Mouse (Mus musculus) liver, embryonic 15.5 days (tissue): ENCODE measurements at regions not wholly inside any gene's neighbourhood (a gene's known extent, or its start where the extent isn't known, plus 50 kb on each side); places are given as distances from the start of the nearest gene placed in this dataset.

ENCODE experiments used
- ATAC-seq: fragments of 200-750 bp; cut with Nextera tagmentation; 2 replicates; pipeline ENCODE4 v1.8.0; 2017; ENCODE audit warnings: moderate number of reproducible peaks, mild to moderate bottlenecking, moderate library complexity; ENCODE audit not compliant: insufficient read depth
- H3K27ac ChIP-seq: fragments of 300-500 bp; sonication (generic); replicated peaks from 2 replicates; pipeline ENCODE4 v1.5.1; 2015; ENCODE audit warnings: mild to moderate bottlenecking, inconsistent platforms
- H3K27me3 ChIP-seq: fragments of 300-500 bp; sonication (generic); 2 replicates; pipeline ENCODE4 v1.6.1; 2015; ENCODE audit warnings: mild to moderate bottlenecking, inconsistent platforms
- H3K36me3 ChIP-seq: fragments of 300-500 bp; sonication (generic); replicated peaks from 2 replicates; pipeline ENCODE4 v1.6.1; 2015; ENCODE audit warnings: moderate library complexity, mild to moderate bottlenecking, inconsistent platforms
- H3K4me1 ChIP-seq: fragments of 300-500 bp; sonication (generic); replicated peaks from 2 replicates; pipeline ENCODE4 v1.6.1; 2015; ENCODE audit warnings: inconsistent platforms
- H3K4me2 ChIP-seq: fragments of 300-500 bp; sonication (generic); 2 replicates; pipeline ENCODE4 v1.6.1; 2015; ENCODE audit warnings: moderate library complexity, mild to moderate bottlenecking, inconsistent platforms
- H3K4me3 ChIP-seq: fragments of 300-500 bp; sonication (generic); replicated peaks from 2 replicates; pipeline ENCODE4 v1.5.1; 2015; ENCODE audit warnings: mild to moderate bottlenecking, inconsistent platforms
- H3K9ac ChIP-seq: fragments of 300-500 bp; sonication (generic); 2 replicates; pipeline ENCODE4 v1.6.1; 2015; ENCODE audit warnings: moderate library complexity, mild to moderate bottlenecking, inconsistent platforms
- H3K9me3 ChIP-seq: fragments of 300-500 bp; sonication (generic); replicated peaks from 2 replicates; pipeline ENCODE4 v1.6.1; 2016; ENCODE audit warnings: inconsistent platforms
- WGBS: fragments of 180-500 bp; shearing (Covaris S2); methylation state at CpG from one replicate; pipeline ENCODE4 v1.1.7; 2015; ENCODE audit warnings: mixed read lengths; ENCODE audit not compliant: insufficient replicate concordance; 5-methylcytosine and 5-hydroxymethylcytosine counted together

- H3K9ac ChIP-seq: no peak overlapping the region
- peaks cover 12% of the 10 kb centered on the region; the same call in 1 of the 2 replicates for H3K4me1 ChIP-seq
- no peak overlapping the region for H3K4me2 ChIP-seq
- 65% methylated on average over 4 of the region's 4 CpGs for WGBS
- H3K27me3 ChIP-seq: no peaks in the 10 kb centered on the region
- ATAC-seq: no peak
- no peaks in the 10 kb centered on the region for H3K9me3 ChIP-seq
- H3K36me3 ChIP-seq: no peaks in the 10 kb centered on the region
- no peak overlapping the region for H3K4me3 ChIP-seq
- H3K27ac ChIP-seq: no peak overlapping the region
Measured at GRCm38 (mm10) chr13:107845838-107846237, 198.4 kb upstream of the Smim15 start.

GRCm38 (mm10) chr13:107844085-107844484 lies 200.2 kb upstream of the Smim15 start:
- no peaks in the 10 kb centered on the region for H3K36me3 ChIP-seq
- no peak overlapping the region for H3K27ac ChIP-seq
- no peak for ATAC-seq
- no peak overlapping the region for H3K9ac ChIP-seq
- H3K27me3 ChIP-seq: no peaks in the 10 kb centered on the region
- WGBS: 47% methylated on average over 4 of the region's 4 CpGs
- H3K9me3 ChIP-seq: no peaks in the 10 kb centered on the region
- no peak overlapping the region for H3K4me2 ChIP-seq
- H3K4me1 ChIP-seq: peaks cover 12% of the 10 kb centered on the region; the same call in 1 of the 2 replicates
- H3K4me3 ChIP-seq: no peak overlapping the region

GRCm38 (mm10) chr13:107838126-107838715 lies 206.0 kb upstream of the Smim15 start:
- ATAC-seq: peak; percentile 37; the same call in 1 of the 2 replicates
- 55% methylated on average over 9 of the region's 9 CpGs for WGBS
- no peak overlapping the region for H3K4me2 ChIP-seq

GRCm38 (mm10) chr13:107837206-107837952 lies 206.9 kb upstream of the Smim15 start:
- Histone ChIP-seq H3K27me3 (no peaks in the 10 kb centered on the region), H3K27ac (no peak overlapping the region), H3K9me3 (no peaks in the 10 kb centered on the region), H3K4me1 (peaks cover 14% of the 10 kb centered on the region), H3K36me3 (no peaks in the 10 kb centered on the region), H3K9ac (no peak overlapping the region), H3K4me3 (no peak overlapping the region), H3K4me2 (no peak overlapping the region)
- WGBS: 16% methylated on average over 5 of the region's 5 CpGs
- no peak for ATAC-seq

More at GRCm38 (mm10) chr13:107838126-107838715, 206.0 kb upstream of the Smim15 start:
- H3K4me3 ChIP-seq: no peak overlapping the region
- no peaks in the 10 kb centered on the region for H3K36me3 ChIP-seq
- no peaks in the 10 kb centered on the region for H3K9me3 ChIP-seq
- H3K27ac ChIP-seq: no peak overlapping the region
- H3K4me1 ChIP-seq: peaks cover 14% of the 10 kb centered on the region
- H3K9ac ChIP-seq: no peak overlapping the region
- no peaks in the 10 kb centered on the region for H3K27me3 ChIP-seq

GRCm38 (mm10) chr13:107835756-107836385 lies 208.4 kb upstream of the Smim15 start:
- H3K9me3 ChIP-seq: no peaks in the 10 kb centered on the region
- H3K9ac ChIP-seq: no peak overlapping the region
- H3K4me2 ChIP-seq: no peak overlapping the region
- H3K4me1 ChIP-seq: peaks cover 19% of the 10 kb centered on the region
- ATAC-seq: no peak
- no peak overlapping the region for H3K4me3 ChIP-seq
- no peaks in the 10 kb centered on the region for H3K36me3 ChIP-seq
- H3K27ac ChIP-seq: no peak overlapping the region
- no peaks in the 10 kb centered on the region for H3K27me3 ChIP-seq
- 45% methylated on average over 9 of the region's 9 CpGs for WGBS

- WGBS: 59% methylated on average over 5 of the region's 5 CpGs
- Histone ChIP-seq H3K36me3 (no peaks in the 10 kb centered on the region), H3K9ac (no peak overlapping the region), H3K27ac (no peak overlapping the region), H3K9me3 (no peaks in the 10 kb centered on the region), H3K27me3 (no peaks in the 10 kb centered on the region), H3K4me1 (peaks cover 10% of the 10 kb centered on the region; the same call in 1 of the 2 replicates), H3K4me3 (no peak overlapping the region), H3K4me2 (no peak overlapping the region)
- no peak for ATAC-seq
Measured at GRCm38 (mm10) chr13:107831997-107832396, 212.2 kb upstream of the Smim15 start.

GRCm38 (mm10) chr13:107831221-107831681 lies 213.0 kb upstream of the Smim15 start:
- Histone ChIP-seq H3K9ac (no peak overlapping the region), H3K27ac (no peak overlapping the region), H3K4me3 (0 out of 2 replicates have a peak overlapping the region, but pooled peaks have one; percentile 10), H3K27me3 (no peaks in the 10 kb centered on the region), H3K4me2 (peak overlapping the region; percentile 54), H3K36me3 (no peaks in the 10 kb centered on the region), H3K9me3 (no peaks in the 10 kb centered on the region), H3K4me1 (peaks cover 9% of the 10 kb centered on the region; the same call in 1 of the 2 replicates)
- peak; percentile 100 for ATAC-seq
- WGBS: 2% methylated on average over 17 of the region's 17 CpGs

GRCm38 (mm10) chr13:107830281-107830680 lies 214.0 kb upstream of the Smim15 start:
- H3K4me3 ChIP-seq: no peak overlapping the region
- no peaks in the 10 kb centered on the region for H3K27me3 ChIP-seq
- WGBS: 33% methylated on average over 2 of the region's 2 CpGs
- H3K27ac ChIP-seq: no peak overlapping the region
- no peaks in the 10 kb centered on the region for H3K36me3 ChIP-seq
- H3K9me3 ChIP-seq: no peaks in the 10 kb centered on the region
- H3K4me1 ChIP-seq: peaks cover 5% of the 10 kb centered on the region; the same call in 1 of the 2 replicates
- no peak for ATAC-seq
- H3K4me2 ChIP-seq: 0 out of 2 replicates have a peak overlapping the region, but pooled peaks have one; percentile 54
- H3K9ac ChIP-seq: no peak overlapping the region

GRCm38 (mm10) chr13:107829861-107830260 lies 214.4 kb upstream of the Smim15 start:
- Histone ChIP-seq H3K4me1 (peaks cover 5% of the 10 kb centered on the region; the same call in 1 of the 2 replicates), H3K9ac (no peak overlapping the region), H3K36me3 (no peaks in the 10 kb centered on the region), H3K27ac (no peak overlapping the region), H3K4me2 (no peak overlapping the region), H3K9me3 (no peaks in the 10 kb centered on the region), H3K27me3 (no peaks in the 10 kb centered on the region), H3K4me3 (no peak overlapping the region)
- 68% methylated on average over 4 of the region's 4 CpGs for WGBS
- ATAC-seq: no peak

GRCm38 (mm10) chr13:107825636-107826035 lies 218.6 kb upstream of the Smim15 start:
- ATAC-seq: no peak
- WGBS: 54% methylated on average over 4 of the region's 4 CpGs
- no peaks in the 10 kb centered on the region for H3K36me3 ChIP-seq
- no peak overlapping the region for H3K4me2 ChIP-seq
- no peak overlapping the region for H3K4me3 ChIP-seq
- no peaks in the 10 kb centered on the region for H3K9me3 ChIP-seq
- no peaks in the 10 kb centered on the region for H3K27me3 ChIP-seq
- no peaks in the 10 kb centered on the region for H3K4me1 ChIP-seq
- no peak overlapping the region for H3K9ac ChIP-seq
- no peak overlapping the region for H3K27ac ChIP-seq

GRCm38 (mm10) chr13:107823342-107823741 lies 220.9 kb upstream of the Smim15 start:
- H3K4me3 ChIP-seq: no peak overlapping the region
- H3K4me2 ChIP-seq: no peak overlapping the region
- no peaks in the 10 kb centered on the region for H3K36me3 ChIP-seq
- WGBS: 61% methylated on average over 1 of the region's 1 CpGs
- H3K9ac ChIP-seq: no peak overlapping the region
- H3K27ac ChIP-seq: no peak overlapping the region
- no peak for ATAC-seq
- H3K4me1 ChIP-seq: no peaks in the 10 kb centered on the region
- no peaks in the 10 kb centered on the region for H3K9me3 ChIP-seq
- H3K27me3 ChIP-seq: no peaks in the 10 kb centered on the region
